Comparison of ENCODE assay signal across 20 mouse cellular contexts in the genomic region with DNA sequence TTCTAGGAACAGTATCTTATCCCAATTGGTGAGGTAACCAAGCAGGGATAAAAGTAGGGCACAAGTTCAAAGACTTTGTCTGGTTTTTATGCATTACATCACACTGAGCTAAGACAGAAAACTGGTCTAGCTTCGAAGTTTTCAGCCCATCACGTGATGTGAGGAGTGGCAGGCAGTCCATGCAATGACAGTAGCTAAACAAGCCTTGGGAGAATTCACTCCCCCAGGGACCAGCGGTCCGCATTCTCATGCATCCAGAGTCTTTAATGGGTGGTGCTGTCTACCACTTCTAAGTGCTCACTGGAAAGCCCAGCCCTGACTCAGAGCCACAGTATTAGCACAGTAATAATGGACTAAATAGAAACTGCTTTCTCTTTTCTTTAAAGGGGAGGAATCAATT. TPM values are rescaled to one million over a fixed set of nuclear protein-coding genes. Genes with fewer than 3 reads are reported as not detected.
DNase-seq lines count a peak whose midpoint lies in the region; ATAC-seq and TF ChIP-seq lines count a peak whose summit lies in the region.
"Had no signal": no experiment of that assay in that cellular context is flagged by ENCODE, and none has a peak within 500 bp of the region (broad histone marks: within the 10 kb centered on the region; RNA-seq: fewer than 3 reads in every experiment).

No protein-coding gene starts in this region.

- no peaks in the 10 kb centered on the region for H3K27me3 ChIP-seq in lung, postnatal 0 days (replicated peaks; ENCODE audit: insufficient read depth, low read length)
- H3K27me3 ChIP-seq: heart, embryonic 13.5 days; megakaryocyte, embryonic 14.5 days; midbrain, embryonic 13.5 days had no signal

- no peak overlapping the region for H3K4me3 ChIP-seq in lung, postnatal 0 days (ENCODE audit: low read depth, low read length)
- H3K4me3 ChIP-seq in ES-E14 (ENCODE audit: insufficient read depth in 1 of 2, low read depth in 1 of 2, low read length in 2 of 2, poor library complexity in 1 of 2, severe bottlenecking in 1 of 2) = no peak overlapping the region
- H3K4me3 ChIP-seq: forebrain, embryonic 10.5 days; heart, embryonic 13.5 days; hindbrain, embryonic 10.5 days; layer of hippocampus, adult 2 months; megakaryocyte, embryonic 14.5 days; midbrain, embryonic 13.5 days had no signal

- no peak for TF ChIP-seq EP300 in lung, postnatal 0 days (IDR thresholded peaks at IDR 0.05)

- in situ Hi-C loops in ES-E14 (cut with MboI; ENCODE audit: low sequenced_read_pairs in 2 of 2, unreplicated experiment in 2 of 2) = no loop called here

- no peaks in the 10 kb centered on the region for H3K9me3 ChIP-seq in lung, postnatal 0 days (ENCODE audit: low read length)
- H3K9me3 ChIP-seq in ES-E14 (ENCODE audit: control insufficient read depth, insufficient read depth, low read depth, low read length) = no peaks in the 10 kb centered on the region
- H3K9me3 ChIP-seq: forebrain, embryonic 10.5 days; heart, embryonic 13.5 days; hindbrain, embryonic 10.5 days; megakaryocyte, embryonic 14.5 days; midbrain, embryonic 13.5 days had no signal

- TF ChIP-seq CTCF in lung, postnatal 0 days (IDR thresholded peaks at IDR 0.05) = no peak

- peak; percentile 35; the same call in 1 of the 2 replicates for ATAC-seq in lung, postnatal 0 days
- ATAC-seq: intestine, postnatal 0 days; midbrain, embryonic 13.5 days had no signal

- no peak overlapping the region for H3K9ac ChIP-seq in lung, postnatal 0 days (replicated peaks; ENCODE audit: low read depth)
- no peak overlapping the region for H3K9ac ChIP-seq in ES-E14 (ENCODE audit: insufficient read depth, low read depth, low read length, poor library complexity, severe bottlenecking)
- H3K9ac ChIP-seq: heart, embryonic 13.5 days; midbrain, embryonic 13.5 days had no signal

- DNase-seq in gastrocnemius, postnatal 14 days = peak; percentile 45
- DNase-seq in gastrocnemius, postnatal 10 days = no peak
- no peak for DNase-seq in lung, postnatal 0 days (ENCODE audit: low spot score)
- DNase-seq in lung, postnatal 4 days = no peak
- peak; percentile 47 for DNase-seq in ES-E14 (ENCODE audit: low read depth, low spot score)
- peak; percentile 25 for DNase-seq in skeletal muscle tissue, adult 2 months (ENCODE audit: low read depth, low spot score)
- DNase-seq in embryo, embryonic 10.5 days (ENCODE audit: low spot score) = no peak
- DNase-seq: adrenal gland, adult 2 months; cerebellum, adult 11 months; cerebellum, postnatal 10 days; kidney, postnatal 25 days; right cerebral cortex, postnatal 14 days; spleen, adult 18-20 months had no signal

- no peak overlapping the region for H3K4me2 ChIP-seq in lung, postnatal 0 days (replicated peaks; ENCODE audit: low read depth, low read length)
- H3K4me2 ChIP-seq: heart, embryonic 13.5 days; midbrain, embryonic 13.5 days had no signal

- intact Hi-C loops in gastrocnemius, postnatal 14 days (cut with DNase I; ENCODE audit: low total_unique reads) = no loop called here

- no peaks in the 10 kb centered on the region for H3K36me3 ChIP-seq in lung, postnatal 0 days (ENCODE audit: insufficient read depth, low read length)
- no peaks in the 10 kb centered on the region for H3K36me3 ChIP-seq in ES-E14 (ENCODE audit: control insufficient read depth, insufficient read depth, low read length, poor library complexity, severe bottlenecking)
- H3K36me3 ChIP-seq: forebrain, embryonic 10.5 days; heart, embryonic 13.5 days; hindbrain, embryonic 10.5 days; midbrain, embryonic 13.5 days had no signal

- H3K27ac ChIP-seq in lung, postnatal 0 days (ENCODE audit: low read length) = no peak overlapping the region
- no peak overlapping the region for H3K27ac ChIP-seq in ES-E14 (ENCODE audit: insufficient read depth, low read depth, low read length, poor library complexity, severe bottlenecking)
- H3K27ac ChIP-seq: forebrain, embryonic 10.5 days; heart, embryonic 13.5 days; hindbrain, embryonic 10.5 days; layer of hippocampus, adult 2 months; midbrain, embryonic 13.5 days had no signal

- H3K4me1 ChIP-seq in lung, postnatal 0 days (ENCODE audit: insufficient read depth, low read depth, low read length) = no peaks in the 10 kb centered on the region
- peaks cover 0 to 2% of the 10 kb centered on the region in 2 experiments; a peak in 1 of 4 replicates for H3K4me1 ChIP-seq in ES-E14 (ENCODE audit: control insufficient read depth in 2 of 2, insufficient read depth in 2 of 2, low read length in 2 of 2, poor library complexity in 1 of 2)
- H3K4me1 ChIP-seq: forebrain, embryonic 10.5 days; heart, embryonic 13.5 days; hindbrain, embryonic 10.5 days; midbrain, embryonic 13.5 days had no signal

- WGBS in lung, postnatal 0 days = 61% methylated on average over 4 of the region's 4 CpGs

TF ChIP-seq in ES-E14, 5 proteins besides CTCF, POLR2A, EP300 and RAD21:
- TF ChIP-seq ZC3H11A (IDR thresholded peaks at IDR 0.05; ENCODE audit: borderline replicate concordance, low read depth, low read length) = no peak
- TF ChIP-seq HCFC1 (IDR thresholded peaks at IDR 0.05; ENCODE audit: borderline replicate concordance, insufficient read depth, low read length) = no peak
- no peak for TF ChIP-seq ZNF384 (IDR thresholded peaks at IDR 0.05; ENCODE audit: low read depth, low read length)
- TF ChIP-seq MAFK (IDR thresholded peaks at IDR 0.05; ENCODE audit: insufficient read depth, low read depth, low read length) = no peak
- TF ChIP-seq CHD2 (IDR thresholded peaks at IDR 0.05; ENCODE audit: low read depth, low read length) = no peak

RNA-seq across cellular contexts. Expression of a gene that starts 13.8 kb away (rescaled TPM):
- total RNA-seq in gastrocnemius, postnatal 14 days (2021) = 10 to 100 TPM; 14.8 to 18.8 TPM
- total RNA-seq in gastrocnemius, postnatal 10 days (2021) = 10 to 100 TPM; 26.5 to 30.2 TPM
- polyA plus RNA-seq in lung, postnatal 0 days (2015; fragmentation: Nextera tagmentation; extraction: Ambion mirVana) = 109 and 114 TPM in 2 replicates
- 16.5 and 19.1 TPM in 2 replicates for total RNA-seq in ES-E14 (2012; rRNA removed)

Comparison
In these comparisons a context has a peak if more than half of its experiments do, and no peak if none do; other contexts are left out.
1. DNase-seq: peak in gastrocnemius, postnatal 14 days (single experiment), ES-E14 (single experiment) and skeletal muscle tissue, adult 2 months (single experiment); none in gastrocnemius, postnatal 10 days (single experiment), lung, postnatal 0 days (single experiment), lung, postnatal 4 days (0 of 2) and embryo, embryonic 10.5 days (single experiment).